Mouse (Mus musculus) ES-E14 (cell line): Measurements from ENCODE around the gene Atg4a-ps.

Experiments used
- MAFK ChIP-seq: IDR thresholded peaks from 2 replicates; pipeline ENCODE4 v1.6.1; 2014; ENCODE audit warnings: mild to moderate bottlenecking, low read depth, low read length, inconsistent platforms; ENCODE audit not compliant: insufficient read depth
- ZC3H11A ChIP-seq: IDR thresholded peaks from 2 replicates; pipeline ENCODE4 v1.6.1; 2012; ENCODE audit warnings: low read depth, mild to moderate bottlenecking, inconsistent platforms, low read length, borderline replicate concordance

DNA sequence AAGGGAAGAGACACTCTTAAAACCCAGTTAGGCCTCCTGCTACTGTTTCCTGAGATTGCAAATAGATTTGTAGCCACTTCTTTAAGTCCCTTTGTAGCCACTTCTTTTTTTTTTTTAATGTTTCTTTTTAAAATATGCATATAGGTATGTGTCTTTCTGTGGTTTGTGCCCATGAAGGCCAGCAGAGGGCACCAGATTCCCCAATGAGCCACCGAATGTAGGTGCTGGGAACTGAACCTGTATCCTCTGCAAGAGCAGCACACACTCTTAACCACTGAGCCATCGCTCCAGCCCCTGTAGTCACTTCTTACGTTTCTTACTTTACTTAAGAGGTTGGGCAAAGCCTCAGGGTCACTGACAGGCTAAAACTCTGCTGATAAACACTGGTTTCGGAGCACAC is 19.4 kb downstream of the Atg4a-ps start:
- no peak for TF ChIP-seq ZC3H11A
- no peak for TF ChIP-seq MAFK
